Mouse (Mus musculus) liver, postnatal 0 days (tissue): ENCODE data around the gene Crybb1.

Source experiments
- CTCF ChIP-seq: sonication (generic); IDR thresholded peaks from 2 replicates; pipeline ENCODE4 v1.5.1; 2016; ENCODE audit warnings: antibody characterized with exemption, low read depth
- EP300 ChIP-seq: IDR thresholded peaks from 2 replicates; pipeline ENCODE4 v1.6.1; 2016; ENCODE audit warnings: antibody characterized with exemption, low read depth, mild to moderate bottlenecking

- TF ChIP-seq EP300: no peak
- TF ChIP-seq CTCF: no peak
Observed at GRCm38 (mm10) chr5:112243041-112243440, 12.6 kb upstream of the Crybb1 start.
